Mouse (Mus musculus) kidney, postnatal 0 days (tissue): ENCODE measurements around the gene Mr1. TPM values are rescaled to one million over a fixed set of nuclear protein-coding genes. Genes with fewer than 3 reads are reported as not detected.
A peak's percentile ranks its signal among the peaks of the same experiment; 100 is the strongest.

Source experiments
- ATAC-seq: fragments of 200-750 bp; cut with Nextera tagmentation; replicated peaks from 2 replicates; pipeline ENCODE4 v1.8.0; 2017; ENCODE audit warnings: low read depth, moderate number of reproducible peaks, moderate TSS enrichment, moderate library complexity; ENCODE audit not compliant: low FRiP score
- DNase-seq: peaks from one replicate; pipeline ENCODE4 v3.0.0-alpha.2; 2016; ENCODE audit warnings: low spot score
- H3K27ac ChIP-seq: fragments of 300-500 bp; sonication (generic); 2 replicates; pipeline ENCODE4 v1.5.1; 2014; ENCODE audit warnings: mild to moderate bottlenecking
- H3K27me3 ChIP-seq: fragments of 300-500 bp; sonication (generic); 2 replicates; pipeline ENCODE4 v1.6.1; 2014; ENCODE audit warnings: low read length, mixed read lengths; ENCODE audit not compliant: insufficient read depth
- H3K36me3 ChIP-seq: fragments of 300-500 bp; sonication (generic); 2 replicates; pipeline ENCODE4 v1.6.1; 2014; ENCODE audit warnings: low read length, mixed read lengths; ENCODE audit not compliant: insufficient read depth
- H3K4me1 ChIP-seq: fragments of 300-500 bp; sonication (generic); replicated peaks from 2 replicates; pipeline ENCODE4 v1.6.1; 2014; ENCODE audit warnings: antibody characterized with exemption, low read length, mixed read lengths; ENCODE audit not compliant: insufficient read depth
- H3K4me2 ChIP-seq: fragments of 300-500 bp; sonication (generic); 2 replicates; pipeline ENCODE4 v1.6.1; 2014; ENCODE audit warnings: mild to moderate bottlenecking, low read length, moderate library complexity, mixed read lengths
- H3K4me3 ChIP-seq: fragments of 300-500 bp; sonication (generic); replicated peaks from 2 replicates; pipeline ENCODE4 v1.5.1; 2014; ENCODE audit warnings: low read depth, low read length
- H3K9ac ChIP-seq: fragments of 300-500 bp; sonication (generic); 2 replicates; pipeline ENCODE4 v1.6.1; 2014; ENCODE audit warnings: low read depth, low read length
- H3K9me3 ChIP-seq: fragments of 300-500 bp; sonication (generic); replicated peaks from 2 replicates; pipeline ENCODE4 v1.6.1; 2016; ENCODE audit warnings: low read length, inconsistent platforms, mixed read lengths
- CTCF ChIP-seq: IDR thresholded peaks from 2 replicates; pipeline ENCODE4 v1.5.1; 2016; ENCODE audit warnings: antibody characterized with exemption, low read depth, mild to moderate bottlenecking, moderate library complexity
- WGBS: fragments of 180-500 bp; shearing (Covaris S2); extraction: QIAGEN DNeasy Blood & Tissue Kit; methylation state at CpG from one replicate; pipeline ENCODE4 v1.1.7; 2014; 5-methylcytosine and 5-hydroxymethylcytosine counted together
- polyA plus RNA-seq: library from polyadenylated mRNA; unstranded; fragments of >200 nt; fragmentation: Nextera tagmentation; extraction: Ambion mirVana; gene quantifications from 2 replicates; pipeline ENCODE4 v1.2.1, GENCODE M21; 2015

Gene Mr1
- polyA plus RNA-seq, 1 experiment from 2014 or later = 7.9 TPM

DNA sequence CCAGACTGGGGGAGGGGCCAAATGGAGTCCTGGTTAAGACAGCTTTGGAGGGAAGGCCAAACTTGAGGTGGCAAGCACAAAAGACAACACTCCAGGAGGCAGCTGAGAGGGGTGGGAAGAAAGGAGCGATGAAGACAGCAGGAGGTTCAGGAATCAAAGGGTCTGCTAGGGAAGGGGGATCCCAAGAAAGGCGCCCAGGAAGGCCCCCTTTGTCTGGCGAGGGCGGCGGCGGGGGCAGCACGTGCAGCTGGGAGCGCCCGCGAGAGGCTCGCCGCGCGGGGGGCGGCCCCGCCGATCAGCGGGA is 63.7 kb downstream of the Mr1 start:
- ATAC-seq (peak; percentile 11), DNase-seq (peak; percentile 80)
- H3K4me1 ChIP-seq = peaks cover 36% of the 10 kb centered on the region
- no peaks in the 10 kb centered on the region for H3K9me3 ChIP-seq
- peak overlapping the region; percentile 82 for H3K4me2 ChIP-seq
- peak overlapping the region; percentile 66 for H3K9ac ChIP-seq
- no peaks in the 10 kb centered on the region for H3K27me3 ChIP-seq
- H3K36me3 ChIP-seq = no peaks in the 10 kb centered on the region
- no peak for TF ChIP-seq CTCF
- WGBS = under 1% methylated on average over 17 of the region's 18 CpGs
- H3K27ac ChIP-seq = peak overlapping the region; percentile 95
- H3K4me3 ChIP-seq = peak overlapping the region; percentile 45

DNA sequence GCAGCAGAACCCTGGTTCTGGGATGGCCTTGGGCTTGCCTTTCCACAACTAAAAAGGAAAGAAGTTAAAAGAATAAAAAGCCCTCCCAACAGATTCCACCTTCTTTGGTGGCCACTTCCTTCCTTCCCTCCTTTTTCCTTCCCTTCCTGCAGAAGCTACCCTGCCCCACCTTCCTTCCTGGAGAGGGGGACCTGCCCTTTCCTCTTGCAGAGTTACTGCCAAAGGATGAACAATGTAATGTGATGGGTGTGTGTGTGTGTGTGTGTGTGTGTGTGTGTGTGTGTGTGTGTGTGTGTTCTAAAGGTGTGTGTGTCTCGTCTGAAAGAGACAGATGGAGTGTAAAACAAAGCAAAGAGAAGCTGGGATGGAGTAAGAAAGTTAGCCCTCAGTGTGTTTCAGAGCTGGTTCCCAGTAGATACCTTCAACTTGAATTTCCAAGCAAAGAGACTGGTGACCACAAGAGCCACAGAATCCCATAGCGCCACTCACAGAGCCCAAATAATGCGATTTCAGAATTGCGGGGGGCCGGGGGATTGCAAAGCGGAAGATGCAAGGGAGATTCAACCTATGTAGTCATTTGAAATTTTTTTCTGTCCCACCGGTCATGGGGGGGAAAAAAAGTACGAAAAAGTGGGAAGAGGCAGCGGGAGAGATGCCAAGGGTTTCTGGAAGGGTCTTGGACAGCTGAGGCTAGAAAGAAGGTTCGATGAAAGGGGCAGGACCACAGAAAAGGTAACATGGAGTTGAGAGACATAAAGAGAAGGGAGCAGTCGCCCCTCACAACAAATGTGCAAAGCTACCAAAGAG is 64.3 kb downstream of the Mr1 start:
- peak overlapping the region; percentile 45; the same call in 1 of the 2 replicates for H3K4me3 ChIP-seq
- H3K27ac ChIP-seq = peak overlapping the region; percentile 95
- H3K27me3 ChIP-seq = no peaks in the 10 kb centered on the region
- no peak for TF ChIP-seq CTCF
- peak overlapping the region; percentile 66; the same call in 1 of the 2 replicates for H3K9ac ChIP-seq
- H3K9me3 ChIP-seq = no peaks in the 10 kb centered on the region
- peak overlapping the region; percentile 82 for H3K4me2 ChIP-seq
- H3K36me3 ChIP-seq = no peaks in the 10 kb centered on the region
- DNase-seq (no peak), ATAC-seq (no peak)
- 15% methylated on average over 11 of the region's 11 CpGs for WGBS
- peaks cover 36% of the 10 kb centered on the region for H3K4me1 ChIP-seq

DNA sequence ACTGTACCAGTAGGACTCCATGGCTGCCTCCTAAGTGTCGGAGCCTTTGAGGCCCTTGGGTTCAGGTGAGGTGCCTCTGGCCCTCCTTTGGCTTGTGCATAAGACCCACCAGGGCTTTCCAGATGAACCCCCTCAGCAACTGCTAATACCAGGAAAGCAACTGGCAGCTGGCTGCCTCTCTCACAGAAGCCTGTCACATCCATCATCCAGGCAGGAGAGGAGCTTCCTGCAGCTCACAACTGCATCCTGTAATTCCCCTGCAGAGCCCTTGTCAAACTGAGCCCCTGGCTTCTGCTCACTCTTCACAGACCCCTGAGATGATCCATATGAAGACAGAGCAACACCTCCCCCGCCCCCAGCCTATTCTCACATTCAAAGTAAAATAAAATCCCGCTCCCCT is 68.9 kb downstream of the Mr1 start:
- Histone ChIP-seq H3K9me3 (no peaks in the 10 kb centered on the region), H3K4me2 (0 out of 2 replicates have a peak overlapping the region, but pooled peaks have one; percentile 1), H3K36me3 (no peaks in the 10 kb centered on the region), H3K9ac (no peak overlapping the region), H3K4me1 (peaks cover 20% of the 10 kb centered on the region), H3K4me3 (no peak overlapping the region), H3K27me3 (no peaks in the 10 kb centered on the region), H3K27ac (no peak overlapping the region)
- no peak for TF ChIP-seq CTCF
- ATAC-seq (peak; percentile 31; the same call in 1 of the 2 replicates), DNase-seq (peak; percentile 62)
- 46% methylated on average over 3 of the region's 3 CpGs for WGBS

Other genes with a start within 250 kb of the Mr1 start
- gene Ier5, start 47.2 kb downstream of the Mr1 start, polyA plus RNA-seq = 8.0 and 11.4 TPM in 2 replicates
- 57.1 and 59.9 TPM in 2 replicates for gene Stx6, start 11.9 kb upstream of the Mr1 start, polyA plus RNA-seq
- 9.9 and 10.2 TPM in 2 replicates for gene BC034090, start 97.6 kb upstream of the Mr1 start, polyA plus RNA-seq